Mouse (Mus musculus): ENCODE data around the gene Mid1. TPM values are rescaled to one million over a fixed set of nuclear protein-coding genes. Genes with fewer than 3 reads are reported as not detected.
"Not testable (repeated sequence)": the region's sequence is repeated elsewhere in the genome, so short reads cannot be mapped to it uniquely, and the experiment has no call there.

The Mid1 gene
- polyA plus RNA-seq, 1 experiment from 2014 or later: 11.4 TPM

- ATAC-seq (ENCODE audit: low FRiP score, low TSS enrichment); H3K4me1 ChIP-seq (ENCODE audit: control insufficient read depth, insufficient read depth, low read length); H3K9ac ChIP-seq (replicated peaks; ENCODE audit: low read length); H3K4me3 ChIP-seq (replicated peaks; ENCODE audit: low read depth, low read length); H3K4me2 ChIP-seq (ENCODE audit: low read length); H3K27me3 ChIP-seq (ENCODE audit: control insufficient read depth, insufficient read depth, low read length); H3K27ac ChIP-seq (replicated peaks; ENCODE audit: low read depth, low read length): not testable (repeated sequence)
- 86% methylated on average over 18 of the region's 18 CpGs for WGBS
- Histone ChIP-seq H3K36me3 (ENCODE audit: control insufficient read depth, insufficient read depth, low read length) (peaks cover 78% of the 10 kb centered on the region), H3K9me3 (ENCODE audit: control insufficient read depth, low read length) (peaks cover 59% of the 10 kb centered on the region)
- peak; percentile 9 for DNase-seq
These were observed 300.8 kb downstream of the Mid1 start for GRCm38 (mm10) chrX:169985796-169986195.

DNA sequence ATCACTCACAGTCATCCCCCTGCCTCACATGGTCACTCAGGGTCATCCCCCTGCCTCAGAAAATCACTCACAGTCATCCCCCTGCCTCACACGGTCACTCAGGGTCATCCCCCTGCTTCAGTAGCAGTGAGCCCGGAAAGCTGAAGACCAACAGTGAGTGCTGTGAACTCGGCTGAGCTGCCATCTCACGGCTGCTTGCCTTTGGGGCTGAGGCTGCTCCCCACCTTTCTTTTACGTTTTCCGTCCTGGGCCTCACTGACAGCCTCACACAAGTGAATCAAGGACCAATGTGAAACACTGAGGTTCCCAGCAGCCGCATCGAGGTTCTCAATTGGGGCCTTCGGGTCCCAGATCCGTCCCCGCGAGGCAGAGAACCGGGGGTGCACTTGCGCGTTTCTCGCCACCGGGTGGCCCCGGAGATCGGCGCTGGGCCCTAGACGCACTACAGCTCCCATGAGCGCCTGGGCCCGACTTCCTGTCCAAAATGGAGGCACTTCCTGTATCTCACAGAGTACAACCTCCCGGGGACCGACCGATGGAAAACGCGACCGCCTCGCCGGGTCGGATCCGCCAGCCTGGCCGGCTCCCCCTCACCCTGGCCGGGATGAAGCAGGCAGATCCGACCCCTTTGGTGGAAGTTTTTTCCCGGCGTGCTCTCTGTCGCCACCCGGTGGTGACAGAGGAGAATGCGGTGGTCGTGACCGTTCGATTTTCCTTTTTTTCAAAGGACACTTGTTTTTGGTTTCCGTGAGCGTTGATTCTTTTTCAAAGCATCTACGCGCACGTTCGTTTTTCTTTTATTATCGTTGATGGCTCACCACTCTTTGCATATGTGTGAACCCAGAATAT lies 301.7 kb downstream of the Mid1 start:
- H3K27me3 ChIP-seq (ENCODE audit: control insufficient read depth, insufficient read depth, low read length); H3K4me1 ChIP-seq (ENCODE audit: control insufficient read depth, insufficient read depth, low read length): not testable (repeated sequence)
- 29% methylated on average over 48 of the region's 51 CpGs for WGBS
- DNase-seq: peak; percentile 72
- peaks cover 74% of the 10 kb centered on the region for H3K36me3 ChIP-seq (ENCODE audit: control insufficient read depth, insufficient read depth, low read length)
- H3K4me2 ChIP-seq (ENCODE audit: low read length): peak overlapping the region; percentile 44
- H3K4me3 ChIP-seq (replicated peaks; ENCODE audit: low read depth, low read length): peak overlapping the region; percentile 25
- H3K9ac ChIP-seq (replicated peaks; ENCODE audit: low read length): peak overlapping the region; percentile 36; the same call in 1 of the 2 replicates
- peak overlapping the region; percentile 64 for H3K27ac ChIP-seq (replicated peaks; ENCODE audit: low read depth, low read length)
- ATAC-seq (ENCODE audit: low FRiP score, low TSS enrichment): peak; percentile 83
- H3K9me3 ChIP-seq (ENCODE audit: control insufficient read depth, low read length): peaks cover 57% of the 10 kb centered on the region

- not testable (repeated sequence) for H3K9ac ChIP-seq (replicated peaks; ENCODE audit: low read length); H3K4me2 ChIP-seq (ENCODE audit: low read length); H3K4me1 ChIP-seq (ENCODE audit: control insufficient read depth, insufficient read depth, low read length); H3K4me3 ChIP-seq (replicated peaks; ENCODE audit: low read depth, low read length); H3K27me3 ChIP-seq (ENCODE audit: control insufficient read depth, insufficient read depth, low read length)
- Histone ChIP-seq H3K27ac (replicated peaks; ENCODE audit: low read depth, low read length) (0 out of 2 replicates have a peak overlapping the region, but pooled peaks have one; percentile 0), H3K36me3 (ENCODE audit: control insufficient read depth, insufficient read depth, low read length) (peaks cover 67% of the 10 kb centered on the region), H3K9me3 (ENCODE audit: control insufficient read depth, low read length) (peaks cover 59% of the 10 kb centered on the region)
- DNase-seq (peak; percentile 52), ATAC-seq (ENCODE audit: low FRiP score, low TSS enrichment) (0 out of 2 replicates have a peak, but pooled peaks have one; percentile 0)
- WGBS: 81% methylated on average over 28 of the region's 28 CpGs
These were observed 302.4 kb downstream of the Mid1 start for GRCm38 (mm10) chrX:169987368-169987837.

DNA sequence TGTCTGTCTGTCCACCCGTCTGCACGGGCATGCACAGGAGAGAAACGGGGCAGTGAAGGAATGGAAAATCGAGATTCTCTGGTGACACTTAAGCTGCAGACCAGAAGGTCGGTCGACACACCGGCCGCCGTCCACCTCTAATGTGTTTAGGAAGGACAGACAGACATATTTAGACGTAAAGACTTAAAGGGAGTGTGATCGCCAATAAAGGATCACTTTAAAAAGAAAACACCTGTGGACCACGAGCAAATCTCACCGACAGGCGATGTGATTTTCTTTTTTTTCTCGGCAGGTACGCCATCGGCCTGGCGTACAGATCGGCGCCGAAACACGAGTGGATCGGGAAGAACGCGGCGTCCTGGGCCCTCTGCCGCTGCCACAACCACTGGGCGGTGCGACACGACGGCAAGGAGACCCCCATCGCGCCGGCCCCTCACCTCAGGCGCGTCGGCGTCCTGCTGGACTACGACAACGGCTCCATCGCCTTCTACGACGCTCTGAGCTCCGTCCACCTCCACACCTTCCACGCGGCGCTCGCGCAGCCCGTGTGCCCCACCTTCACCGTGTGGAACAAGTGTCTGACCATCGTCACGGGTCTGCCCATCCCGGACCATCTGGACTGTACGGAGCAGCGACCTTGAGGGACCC lies 303.7 kb downstream of the Mid1 start:
- not testable (repeated sequence) for H3K9ac ChIP-seq (replicated peaks; ENCODE audit: low read length); H3K27me3 ChIP-seq (ENCODE audit: control insufficient read depth, insufficient read depth, low read length); H3K4me2 ChIP-seq (ENCODE audit: low read length); H3K27ac ChIP-seq (replicated peaks; ENCODE audit: low read depth, low read length); H3K4me1 ChIP-seq (ENCODE audit: control insufficient read depth, insufficient read depth, low read length); H3K4me3 ChIP-seq (replicated peaks; ENCODE audit: low read depth, low read length); ATAC-seq (ENCODE audit: low FRiP score, low TSS enrichment)
- Histone ChIP-seq H3K9me3 (ENCODE audit: control insufficient read depth, low read length) (peaks cover 62% of the 10 kb centered on the region), H3K36me3 (ENCODE audit: control insufficient read depth, insufficient read depth, low read length) (peaks cover 56% of the 10 kb centered on the region)
- DNase-seq: peak; percentile 12
- WGBS: 90% methylated on average over 56 of the region's 56 CpGs

- peak; percentile 30 for DNase-seq
- H3K4me3 ChIP-seq (replicated peaks; ENCODE audit: low read depth, low read length); H3K4me2 ChIP-seq (ENCODE audit: low read length); H3K4me1 ChIP-seq (ENCODE audit: control insufficient read depth, insufficient read depth, low read length); H3K27me3 ChIP-seq (ENCODE audit: control insufficient read depth, insufficient read depth, low read length); H3K27ac ChIP-seq (replicated peaks; ENCODE audit: low read depth, low read length); ATAC-seq (ENCODE audit: low FRiP score, low TSS enrichment); H3K9ac ChIP-seq (replicated peaks; ENCODE audit: low read length): not testable (repeated sequence)
- peaks cover 59% of the 10 kb centered on the region for H3K9me3 ChIP-seq (ENCODE audit: control insufficient read depth, low read length)
- peaks cover 51% of the 10 kb centered on the region for H3K36me3 ChIP-seq (ENCODE audit: control insufficient read depth, insufficient read depth, low read length)
- WGBS: 81% methylated on average over 8 of the region's 8 CpGs
These were observed 304.2 kb downstream of the Mid1 start for GRCm38 (mm10) chrX:169989219-169989595.

DNA sequence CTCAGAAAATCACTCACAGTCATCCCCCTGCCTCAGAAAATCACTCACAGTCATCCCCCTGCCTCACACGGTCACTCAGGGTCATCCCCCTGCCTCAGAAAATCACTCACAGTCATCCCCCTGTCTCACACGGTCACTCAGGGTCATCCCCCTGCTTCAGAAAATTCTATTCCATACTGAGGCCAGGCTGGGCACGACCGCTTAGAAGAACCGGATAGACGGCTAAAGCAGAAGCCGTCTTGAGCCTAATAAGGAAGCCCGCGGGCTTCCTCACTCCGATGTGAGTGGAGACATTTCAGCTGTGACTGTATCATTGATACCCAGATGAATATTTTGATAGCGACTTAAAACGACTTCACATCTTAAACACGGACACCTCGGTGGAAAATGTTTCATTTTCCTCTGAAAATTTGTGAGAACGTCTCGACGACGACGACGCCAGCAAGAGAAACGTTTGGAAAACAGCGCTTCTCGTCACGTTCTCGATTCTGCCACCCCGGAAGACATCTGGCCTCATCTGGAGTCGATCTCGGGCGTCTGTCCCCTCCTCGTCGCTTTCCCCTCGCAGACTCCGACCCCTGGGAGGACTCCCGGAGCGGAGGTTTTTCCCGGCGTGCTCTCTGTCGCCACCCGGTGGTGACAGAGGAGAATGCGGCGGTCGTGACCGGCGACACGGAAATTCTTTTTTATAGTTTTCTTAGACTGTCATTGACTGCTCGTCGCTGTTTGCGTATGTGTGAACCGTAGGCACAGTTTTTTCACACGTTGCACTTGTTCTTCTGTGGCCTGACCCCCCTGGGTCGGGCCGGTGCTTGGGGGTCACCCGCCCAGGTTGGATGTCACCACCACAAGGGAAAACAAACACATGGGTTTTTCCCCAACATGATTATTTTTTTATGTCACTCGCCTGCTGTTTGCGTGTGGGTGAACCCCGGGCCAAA lies 305.0 kb downstream of the Mid1 start:
- not testable (repeated sequence) for H3K27me3 ChIP-seq (ENCODE audit: control insufficient read depth, insufficient read depth, low read length); H3K4me3 ChIP-seq (replicated peaks; ENCODE audit: low read depth, low read length); H3K4me1 ChIP-seq (ENCODE audit: control insufficient read depth, insufficient read depth, low read length); H3K9ac ChIP-seq (replicated peaks; ENCODE audit: low read length)
- Histone ChIP-seq H3K9me3 (ENCODE audit: control insufficient read depth, low read length) (peaks cover 61% of the 10 kb centered on the region), H3K36me3 (ENCODE audit: control insufficient read depth, insufficient read depth, low read length) (peaks cover 43% of the 10 kb centered on the region), H3K27ac (replicated peaks; ENCODE audit: low read depth, low read length) (0 out of 2 replicates have a peak overlapping the region, but pooled peaks have one; percentile 74), H3K4me2 (ENCODE audit: low read length) (peak overlapping the region; percentile 1; the same call in 1 of the 2 replicates)
- ATAC-seq (ENCODE audit: low FRiP score, low TSS enrichment) (0 out of 2 replicates have a peak, but pooled peaks have one; percentile 0), DNase-seq (peak; percentile 44)
- WGBS: 58% methylated on average over 56 of the region's 56 CpGs

GRCm38 (mm10) chrX:169991128-169991873 lies 306.3 kb downstream of the Mid1 start:
- Histone ChIP-seq H3K27ac (replicated peaks; ENCODE audit: low read depth, low read length) (peak overlapping the region; percentile 74), H3K9me3 (ENCODE audit: control insufficient read depth, low read length) (peaks cover 56% of the 10 kb centered on the region), H3K4me3 (replicated peaks; ENCODE audit: low read depth, low read length) (peak overlapping the region; percentile 10; the same call in 1 of the 2 replicates), H3K36me3 (ENCODE audit: control insufficient read depth, insufficient read depth, low read length) (peaks cover 33% of the 10 kb centered on the region), H3K4me2 (ENCODE audit: low read length) (peak overlapping the region; percentile 40)
- H3K9ac ChIP-seq (replicated peaks; ENCODE audit: low read length); H3K27me3 ChIP-seq (ENCODE audit: control insufficient read depth, insufficient read depth, low read length); H3K4me1 ChIP-seq (ENCODE audit: control insufficient read depth, insufficient read depth, low read length): not testable (repeated sequence)
- 24% methylated on average over 27 of the region's 28 CpGs for WGBS
- ATAC-seq (ENCODE audit: low FRiP score, low TSS enrichment) (peak; percentile 78), DNase-seq (peak; percentile 69)
